Mouse (Mus musculus): ENCODE results near the gene Mgrn1. TPM values are rescaled to one million over a fixed set of nuclear protein-coding genes. Genes with fewer than 3 reads are reported as not detected.
A peak's percentile ranks its signal among the peaks of the same experiment; 100 is the strongest.

Gene Mgrn1
- polyA plus RNA-seq, 1 experiment, result 22.1 TPM

DNA sequence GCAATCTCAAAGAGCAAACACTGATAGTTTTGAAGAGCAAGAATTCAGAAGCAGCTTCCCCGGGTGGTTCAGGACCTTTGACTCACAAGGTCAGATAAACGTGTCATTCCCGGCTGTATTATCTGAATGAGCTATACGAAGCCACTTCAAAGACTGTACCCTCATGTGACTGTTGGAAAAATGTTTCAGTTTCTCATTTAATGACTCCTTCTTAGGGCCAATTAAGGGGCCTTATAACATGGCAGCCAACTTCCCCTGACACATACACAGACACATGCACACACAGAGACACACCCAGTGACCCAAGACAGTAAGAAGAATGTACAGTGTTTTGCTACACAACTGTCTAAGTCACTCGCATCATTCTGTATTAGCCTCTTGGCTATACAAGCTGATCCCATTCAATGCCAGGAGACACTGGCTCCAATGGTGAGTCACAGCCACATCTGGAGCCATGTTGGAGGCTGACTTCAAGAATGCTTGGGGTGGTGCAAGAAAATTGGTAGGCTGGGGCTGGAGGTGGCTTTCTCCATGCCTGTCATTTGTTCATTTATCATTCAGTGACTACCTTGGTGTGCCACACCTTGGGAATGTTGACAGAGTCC, 30.9 kb upstream of the Mgrn1 start:
- Histone ChIP-seq H3K27ac (ENCODE audit: control insufficient read depth, insufficient read depth, low read depth, low read length, poor library complexity) (no peak overlapping the region), H3K4me3 (replicated peaks; ENCODE audit: control insufficient read depth, low read depth, low read length) (no peak overlapping the region), H3K4me1 (ENCODE audit: control insufficient read depth, insufficient read depth, low read length) (no peaks in the 10 kb centered on the region)
- 83% methylated on average over 5 of the region's 5 CpGs for WGBS
- no peak for TF ChIP-seq CTCF (IDR thresholded peaks at IDR 0.05; ENCODE audit: control insufficient read depth, insufficient read depth, low read length)
- TF ChIP-seq POLR2A (IDR thresholded peaks at IDR 0.05; ENCODE audit: borderline replicate concordance, control insufficient read depth, low read depth, low read length), result no peak

DNA sequence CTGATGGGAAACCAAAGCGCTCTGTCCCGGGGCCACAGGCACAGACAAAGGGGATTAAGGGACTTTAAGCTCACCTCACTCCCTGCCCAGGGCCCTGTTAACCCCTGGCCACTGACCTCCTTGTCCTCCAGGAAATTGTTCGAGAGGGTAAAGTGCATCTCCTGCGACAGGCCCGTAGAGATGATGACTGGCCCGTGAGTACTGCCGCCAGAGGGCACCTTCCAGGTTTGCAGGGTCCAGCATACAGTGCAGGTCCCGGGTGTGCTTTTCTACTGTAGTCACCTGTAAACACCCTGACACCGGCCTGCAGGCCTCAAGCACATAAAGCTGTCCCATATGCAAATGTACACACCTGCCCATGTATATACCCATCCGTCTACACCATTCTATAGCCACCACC, 24.7 kb upstream of the Mgrn1 start:
- TF ChIP-seq CTCF (IDR thresholded peaks at IDR 0.05; ENCODE audit: control insufficient read depth, insufficient read depth, low read length) (peak; percentile 20; the same call in 1 of the 2 replicates), POLR2A (IDR thresholded peaks at IDR 0.05; ENCODE audit: borderline replicate concordance, control insufficient read depth, low read depth, low read length) (no peak)
- no peak overlapping the region for H3K4me3 ChIP-seq (replicated peaks; ENCODE audit: control insufficient read depth, low read depth, low read length)
- H3K27ac ChIP-seq (ENCODE audit: control insufficient read depth, insufficient read depth, low read depth, low read length, poor library complexity), result no peak overlapping the region
- WGBS, result 66% methylated on average over 10 of the region's 10 CpGs
- no peaks in the 10 kb centered on the region; the same call in 1 of the 2 replicates for H3K4me1 ChIP-seq (ENCODE audit: control insufficient read depth, insufficient read depth, low read length)

DNA sequence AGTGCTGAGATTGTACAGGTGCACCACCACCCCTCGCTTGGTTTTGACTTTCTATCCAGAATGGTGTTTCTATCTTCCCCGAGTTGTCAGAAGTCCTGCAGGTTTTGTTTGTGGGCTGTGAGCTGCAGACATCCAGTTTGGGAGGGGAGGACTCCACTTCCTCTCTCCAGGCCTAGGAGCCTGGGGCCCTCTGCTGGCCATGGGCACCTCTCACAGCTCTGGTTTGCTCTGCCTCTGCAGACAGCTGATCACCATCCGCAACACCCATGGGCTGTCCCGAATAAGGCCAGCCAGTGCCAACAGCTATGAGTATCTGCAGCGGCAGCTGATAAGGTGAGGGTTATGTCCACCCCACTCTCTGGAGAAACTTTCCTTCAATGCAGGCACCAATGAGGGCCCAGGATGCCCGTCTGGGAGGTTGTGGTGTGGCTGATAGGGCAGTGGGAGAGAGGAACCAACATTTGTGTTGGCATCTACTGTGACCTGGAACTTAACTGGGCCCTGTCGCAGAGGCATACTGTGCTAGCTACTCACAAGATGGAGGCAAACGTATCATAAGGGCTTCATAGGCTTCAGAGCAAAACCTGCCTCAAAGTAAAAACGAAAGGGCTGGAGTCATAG, 23.1 kb upstream of the Mgrn1 start:
- whole genome bisulfite sequencing, result 21% methylated on average over 9 of the region's 9 CpGs
- Histone ChIP-seq H3K27ac (ENCODE audit: control insufficient read depth, insufficient read depth, low read depth, low read length, poor library complexity) (no peak overlapping the region), H3K4me1 (ENCODE audit: control insufficient read depth, insufficient read depth, low read length) (no peaks in the 10 kb centered on the region; the same call in 1 of the 2 replicates), H3K4me3 (replicated peaks; ENCODE audit: control insufficient read depth, low read depth, low read length) (no peak overlapping the region)
- no peak for TF ChIP-seq POLR2A (IDR thresholded peaks at IDR 0.05; ENCODE audit: borderline replicate concordance, control insufficient read depth, low read depth, low read length)
- TF ChIP-seq CTCF (IDR thresholded peaks at IDR 0.05; ENCODE audit: control insufficient read depth, insufficient read depth, low read length), result peak; percentile 91

DNA sequence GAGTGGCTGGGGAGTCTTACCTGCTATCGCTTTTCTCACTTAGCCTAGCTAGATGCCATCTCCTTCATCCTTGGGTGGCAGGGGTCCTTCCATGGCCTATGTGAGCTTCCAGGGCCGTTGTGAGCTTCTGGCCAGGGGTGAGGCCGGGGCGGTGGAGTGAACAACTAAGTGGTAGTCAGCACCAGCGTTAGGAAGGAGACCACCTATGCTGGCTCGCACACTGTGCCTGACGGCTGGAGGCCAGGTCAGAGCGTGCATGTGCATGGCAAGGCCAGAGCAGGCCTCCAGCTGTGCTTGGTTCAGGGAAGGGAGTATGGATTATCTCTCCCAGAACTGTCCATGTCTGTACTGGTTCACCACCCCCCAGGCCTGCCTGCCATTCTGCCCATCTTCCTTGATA, 22.3 kb upstream of the Mgrn1 start:
- Histone ChIP-seq H3K27ac (ENCODE audit: control insufficient read depth, insufficient read depth, low read depth, low read length, poor library complexity) (no peak overlapping the region), H3K4me3 (replicated peaks; ENCODE audit: control insufficient read depth, low read depth, low read length) (no peak overlapping the region), H3K4me1 (ENCODE audit: control insufficient read depth, insufficient read depth, low read length) (no peaks in the 10 kb centered on the region; the same call in 1 of the 2 replicates)
- no peak for TF ChIP-seq POLR2A (IDR thresholded peaks at IDR 0.05; ENCODE audit: borderline replicate concordance, control insufficient read depth, low read depth, low read length)
- no peak for TF ChIP-seq CTCF (IDR thresholded peaks at IDR 0.05; ENCODE audit: control insufficient read depth, insufficient read depth, low read length)
- WGBS, result 87% methylated on average over 8 of the region's 8 CpGs

DNA sequence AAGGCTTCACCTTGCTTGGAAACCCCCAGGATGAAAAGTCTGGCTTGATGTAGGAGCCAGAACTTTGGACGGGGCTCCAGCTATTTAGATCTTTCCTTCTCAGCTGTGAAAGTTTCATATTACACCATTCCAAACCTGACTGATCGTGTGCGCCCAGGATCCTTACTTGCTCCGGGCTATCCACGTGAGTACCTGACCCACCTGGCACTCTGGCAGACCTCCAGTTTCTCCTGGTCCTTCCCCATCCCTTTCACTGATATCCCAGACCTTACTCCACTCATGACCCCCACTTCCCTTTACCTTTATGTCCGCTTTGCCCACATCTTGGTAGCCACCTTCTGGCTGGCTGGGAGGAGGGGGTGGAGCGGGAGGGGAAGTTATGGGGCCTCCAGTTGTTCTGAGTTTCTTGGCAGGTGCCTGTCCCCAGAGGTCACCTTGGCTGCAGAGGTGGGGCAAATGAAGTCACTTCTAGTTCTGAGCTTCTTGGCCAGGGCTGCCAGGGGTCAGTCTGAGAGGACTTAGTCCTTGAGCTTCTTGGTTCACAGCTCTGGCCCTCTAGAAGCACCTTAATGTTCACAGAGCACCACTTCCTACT, 19.9 kb upstream of the Mgrn1 start:
- no peak overlapping the region for H3K4me3 ChIP-seq (replicated peaks; ENCODE audit: control insufficient read depth, low read depth, low read length)
- H3K27ac ChIP-seq (ENCODE audit: control insufficient read depth, insufficient read depth, low read depth, low read length, poor library complexity), result no peak overlapping the region
- 69% methylated on average over 7 of the region's 7 CpGs for WGBS
- TF ChIP-seq CTCF (IDR thresholded peaks at IDR 0.05; ENCODE audit: control insufficient read depth, insufficient read depth, low read length), result no peak
- no peak for TF ChIP-seq POLR2A (IDR thresholded peaks at IDR 0.05; ENCODE audit: borderline replicate concordance, control insufficient read depth, low read depth, low read length)
- H3K4me1 ChIP-seq (ENCODE audit: control insufficient read depth, insufficient read depth, low read length), result no peaks in the 10 kb centered on the region; the same call in 1 of the 2 replicates

DNA sequence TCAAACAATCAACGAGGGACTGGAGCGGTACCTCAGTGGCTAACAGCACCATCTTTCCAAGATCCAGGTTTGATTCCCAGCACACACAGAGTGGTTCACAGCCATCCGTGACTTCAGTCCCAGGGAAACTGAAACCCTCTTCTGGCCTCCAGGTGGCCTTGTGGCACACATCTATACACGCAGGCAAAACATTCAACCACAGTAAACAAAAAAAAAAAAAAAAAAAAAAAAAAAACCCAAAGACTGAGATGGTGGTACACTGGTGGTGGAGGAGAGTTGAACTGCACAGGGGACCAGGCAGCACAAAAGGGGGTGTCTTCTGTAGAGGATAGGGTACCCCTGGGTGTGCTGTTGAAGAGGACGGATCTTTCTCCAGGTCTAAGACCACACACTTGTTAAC, 15.6 kb upstream of the Mgrn1 start:
- Histone ChIP-seq H3K4me3 (replicated peaks; ENCODE audit: control insufficient read depth, low read depth, low read length) (no peak overlapping the region), H3K4me1 (ENCODE audit: control insufficient read depth, insufficient read depth, low read length) (no peaks in the 10 kb centered on the region), H3K27ac (ENCODE audit: control insufficient read depth, insufficient read depth, low read depth, low read length, poor library complexity) (no peak overlapping the region)
- no peak for TF ChIP-seq POLR2A (IDR thresholded peaks at IDR 0.05; ENCODE audit: borderline replicate concordance, control insufficient read depth, low read depth, low read length)
- TF ChIP-seq CTCF (IDR thresholded peaks at IDR 0.05; ENCODE audit: control insufficient read depth, insufficient read depth, low read length), result no peak
- WGBS, result 82% methylated on average over 5 of the region's 5 CpGs

DNA sequence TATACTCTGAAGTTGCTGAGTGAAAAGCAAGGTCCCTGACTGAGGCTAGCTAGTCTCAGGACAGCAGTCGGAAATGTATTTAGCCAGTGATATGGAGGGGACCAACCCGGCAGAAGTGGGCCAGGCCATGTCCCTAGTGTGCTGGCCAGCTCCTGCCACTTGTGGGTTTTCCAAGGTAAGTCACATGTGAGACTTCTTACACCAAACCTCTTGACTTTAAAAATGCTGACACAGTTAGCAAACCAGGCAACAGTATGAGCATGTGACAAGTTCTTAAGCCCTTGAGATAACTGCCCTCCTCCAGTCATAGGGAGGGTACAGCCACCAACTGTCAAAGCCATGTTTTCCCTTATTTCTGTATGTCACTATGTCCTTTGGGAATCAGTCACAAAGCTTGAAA, 14.1 kb upstream of the Mgrn1 start:
- Histone ChIP-seq H3K4me3 (replicated peaks; ENCODE audit: control insufficient read depth, low read depth, low read length) (no peak overlapping the region), H3K4me1 (ENCODE audit: control insufficient read depth, insufficient read depth, low read length) (peaks cover 2% of the 10 kb centered on the region; the same call in 1 of the 2 replicates), H3K27ac (ENCODE audit: control insufficient read depth, insufficient read depth, low read depth, low read length, poor library complexity) (no peak overlapping the region)
- 91% methylated on average over 2 of the region's 2 CpGs for WGBS
- TF ChIP-seq POLR2A (IDR thresholded peaks at IDR 0.05; ENCODE audit: borderline replicate concordance, control insufficient read depth, low read depth, low read length) (no peak), CTCF (IDR thresholded peaks at IDR 0.05; ENCODE audit: control insufficient read depth, insufficient read depth, low read length) (no peak)

DNA sequence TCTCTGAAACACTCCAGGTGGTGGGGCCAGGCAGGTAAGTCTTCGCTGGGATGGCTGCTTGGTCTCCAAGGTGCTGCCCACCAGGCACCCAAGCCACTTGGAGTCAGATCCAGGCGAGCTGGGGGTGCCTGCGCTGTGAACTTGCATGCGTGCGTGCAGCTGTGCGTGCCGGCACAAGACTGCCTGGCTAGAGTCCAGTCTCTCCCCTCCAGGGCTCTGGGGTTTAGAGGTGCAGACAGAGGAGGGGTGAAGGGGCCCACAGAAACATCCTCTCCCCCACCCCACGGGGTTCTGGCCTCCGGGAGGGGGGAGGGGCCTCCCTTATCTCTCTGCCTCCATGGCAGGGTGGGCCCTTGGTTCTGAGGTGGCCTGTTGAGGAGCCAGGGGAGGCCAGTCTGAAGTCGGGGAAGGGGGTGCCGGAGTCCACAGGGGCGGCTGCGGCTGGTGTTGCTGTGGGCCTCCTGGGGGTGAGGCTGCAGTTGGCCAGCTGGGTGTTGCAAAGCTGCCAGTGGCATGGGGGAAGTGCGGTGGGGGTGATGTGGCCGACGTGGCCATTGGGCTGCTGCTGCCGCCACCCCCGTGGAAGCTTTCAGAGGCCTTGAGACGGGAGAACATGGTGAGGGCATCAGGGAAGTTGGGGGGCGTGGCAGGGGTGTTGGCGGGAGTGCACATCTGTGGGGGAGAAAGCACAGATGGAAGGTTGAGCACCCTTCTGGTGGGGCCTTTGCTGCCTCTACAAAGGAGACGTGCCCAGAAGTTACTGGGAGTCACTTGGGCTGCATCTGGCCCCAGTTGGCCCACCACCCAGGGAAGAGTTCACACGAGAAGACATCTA, 10.6 kb upstream of the Mgrn1 start:
- WGBS, result 49% methylated on average over 23 of the region's 23 CpGs
- Histone ChIP-seq H3K4me3 (replicated peaks; ENCODE audit: control insufficient read depth, low read depth, low read length) (no peak overlapping the region), H3K27ac (ENCODE audit: control insufficient read depth, insufficient read depth, low read depth, low read length, poor library complexity) (no peak overlapping the region), H3K4me1 (ENCODE audit: control insufficient read depth, insufficient read depth, low read length) (peaks cover 5% of the 10 kb centered on the region)
- TF ChIP-seq CTCF (IDR thresholded peaks at IDR 0.05; ENCODE audit: control insufficient read depth, insufficient read depth, low read length), result no peak
- TF ChIP-seq POLR2A (IDR thresholded peaks at IDR 0.05; ENCODE audit: borderline replicate concordance, control insufficient read depth, low read depth, low read length), result no peak

Data from bone marrow, adult 2 months (tissue).